Mouse (Mus musculus) heart, postnatal 0 days (tissue): ENCODE measurements around the gene Fxyd3. TPM values are rescaled to one million over a fixed set of nuclear protein-coding genes. Genes with fewer than 3 reads are reported as not detected.

Experiments
- ATAC-seq: fragments of 200-750 bp; cut with Nextera tagmentation; 2 replicates; pipeline ENCODE4 v1.8.0; 2017; ENCODE audit warnings: low read depth, moderate number of reproducible peaks, moderate library complexity; ENCODE audit not compliant: insufficient read depth
- DNase-seq: peaks from one replicate; pipeline ENCODE4 v3.0.0-alpha.2; 2016; ENCODE audit warnings: low spot score
- H3K27ac ChIP-seq: fragments of 300-500 bp; sonication (generic); 2 replicates; pipeline ENCODE4 v1.5.1; 2014; ENCODE audit warnings: low read depth, mild to moderate bottlenecking
- H3K27me3 ChIP-seq: fragments of 300-500 bp; sonication (generic); 2 replicates; pipeline ENCODE4 v1.6.1; 2014; ENCODE audit warnings: low read length, mixed read lengths; ENCODE audit not compliant: control insufficient read depth, insufficient read depth
- H3K36me3 ChIP-seq: fragments of 300-500 bp; sonication (generic); replicated peaks from 2 replicates; pipeline ENCODE4 v1.6.1; 2014; ENCODE audit warnings: low read length, mixed read lengths; ENCODE audit not compliant: control insufficient read depth, insufficient read depth
- H3K4me1 ChIP-seq: fragments of 300-500 bp; sonication (generic); 2 replicates; pipeline ENCODE4 v1.6.1; 2014; ENCODE audit warnings: antibody characterized with exemption; ENCODE audit not compliant: control insufficient read depth, insufficient read depth
- H3K4me2 ChIP-seq: fragments of 300-500 bp; sonication (generic); 2 replicates; pipeline ENCODE4 v1.6.1; 2014; ENCODE audit warnings: low read depth, mild to moderate bottlenecking, low read length, moderate library complexity
- H3K4me3 ChIP-seq: fragments of 300-500 bp; sonication (generic); 2 replicates; pipeline ENCODE4 v1.5.1; 2014; ENCODE audit warnings: low read depth, low read length
- H3K9ac ChIP-seq: fragments of 300-500 bp; sonication (generic); replicated peaks from 2 replicates; pipeline ENCODE4 v1.6.1; 2014; ENCODE audit warnings: low read depth, low read length, mixed read lengths
- H3K9me3 ChIP-seq: fragments of 300-500 bp; sonication (generic); replicated peaks from 2 replicates; pipeline ENCODE4 v1.6.1; 2016; ENCODE audit warnings: low read length; ENCODE audit not compliant: control insufficient read depth
- CTCF ChIP-seq: IDR thresholded peaks from 2 replicates; pipeline ENCODE4 v1.5.1; 2016; ENCODE audit warnings: antibody characterized with exemption, control low read depth, low read depth
- EP300 ChIP-seq: IDR thresholded peaks from 2 replicates; pipeline ENCODE4 v1.6.1; 2016; ENCODE audit warnings: antibody characterized with exemption, low read depth
- WGBS: fragments of 180-500 bp; shearing (Covaris S2); extraction: QIAGEN DNeasy Blood & Tissue Kit; methylation state at CpG from one replicate; pipeline ENCODE4 v1.1.7; 2014; 5-methylcytosine and 5-hydroxymethylcytosine counted together
- polyA plus RNA-seq: library from polyadenylated mRNA; unstranded; fragments of >200 nt; fragmentation: Nextera tagmentation; extraction: Ambion mirVana; gene quantifications from 2 replicates; pipeline ENCODE4 v1.2.1, GENCODE M21; 2015
- total RNA-seq: library from RNA; depleted of rRNA; stranded (reverse); fragments of >200 nt; gene quantifications from 2 replicates; pipeline ENCODE4 v1.2.3, GENCODE M21; 2014; ENCODE audit warnings: low replicate concordance

The Fxyd3 gene
- total and polyA plus RNA-seq, 2 experiments from 2014 or later: 0.66 to 0.92 TPM

GRCm38 (mm10) chr7:31069491-31069890 lies 7.0 kb downstream of the Fxyd3 start:
- Histone ChIP-seq H3K27me3 (no peaks in the 10 kb centered on the region), H3K9me3 (no peaks in the 10 kb centered on the region), H3K27ac (no peak overlapping the region), H3K9ac (no peak overlapping the region), H3K4me3 (no peak overlapping the region), H3K36me3 (no peaks in the 10 kb centered on the region), H3K4me1 (no peaks in the 10 kb centered on the region), H3K4me2 (no peak overlapping the region)
- WGBS: 75% methylated on average over 14 of the region's 14 CpGs
- DNase-seq (no peak), ATAC-seq (no peak)
- no peak for TF ChIP-seq EP300
- no peak for TF ChIP-seq CTCF

GRCm38 (mm10) chr7:31067836-31068235 lies 8.7 kb downstream of the Fxyd3 start:
- H3K4me2 ChIP-seq: no peak overlapping the region
- H3K9me3 ChIP-seq: no peaks in the 10 kb centered on the region
- no peak for TF ChIP-seq EP300
- no peak for TF ChIP-seq CTCF
- H3K9ac ChIP-seq: no peak overlapping the region
- 30% methylated on average over 5 of the region's 5 CpGs for WGBS
- no peaks in the 10 kb centered on the region for H3K4me1 ChIP-seq
- H3K27me3 ChIP-seq: no peaks in the 10 kb centered on the region
- DNase-seq (no peak), ATAC-seq (no peak)
- H3K36me3 ChIP-seq: no peaks in the 10 kb centered on the region
- H3K27ac ChIP-seq: no peak overlapping the region
- H3K4me3 ChIP-seq: no peak overlapping the region

DNA sequence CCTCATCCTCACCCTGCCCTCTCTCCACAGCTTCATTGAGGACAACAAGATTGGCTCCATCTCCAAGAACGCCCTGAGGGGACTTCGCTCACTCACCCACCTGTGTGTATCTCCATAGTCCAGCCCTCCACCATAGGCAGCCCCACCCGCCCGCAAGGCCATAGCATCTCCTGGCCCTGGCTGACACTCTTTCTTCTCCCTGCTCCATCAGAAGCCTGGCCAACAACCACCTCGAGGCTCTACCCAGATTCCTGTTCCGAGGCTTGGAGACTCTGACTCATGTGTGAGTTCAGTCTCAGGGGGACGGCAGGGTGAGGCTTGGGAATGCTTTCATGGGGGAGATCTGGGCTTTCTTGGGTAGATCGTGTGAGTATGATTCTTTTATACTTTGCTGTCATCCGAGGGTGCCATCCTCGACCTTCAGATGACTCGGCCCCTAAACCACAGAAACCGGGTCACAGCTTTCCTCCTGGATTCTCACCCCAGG lies 13.4 kb downstream of the Fxyd3 start:
- H3K9ac ChIP-seq: no peak overlapping the region
- H3K4me2 ChIP-seq: no peak overlapping the region
- no peaks in the 10 kb centered on the region for H3K36me3 ChIP-seq
- no peak overlapping the region for H3K27ac ChIP-seq
- H3K4me1 ChIP-seq: no peaks in the 10 kb centered on the region
- DNase-seq (no peak), ATAC-seq (no peak)
- no peak overlapping the region for H3K4me3 ChIP-seq
- no peak for TF ChIP-seq EP300
- no peak for TF ChIP-seq CTCF
- H3K9me3 ChIP-seq: no peaks in the 10 kb centered on the region
- H3K27me3 ChIP-seq: no peaks in the 10 kb centered on the region
- 70% methylated on average over 12 of the region's 12 CpGs for WGBS

DNA sequence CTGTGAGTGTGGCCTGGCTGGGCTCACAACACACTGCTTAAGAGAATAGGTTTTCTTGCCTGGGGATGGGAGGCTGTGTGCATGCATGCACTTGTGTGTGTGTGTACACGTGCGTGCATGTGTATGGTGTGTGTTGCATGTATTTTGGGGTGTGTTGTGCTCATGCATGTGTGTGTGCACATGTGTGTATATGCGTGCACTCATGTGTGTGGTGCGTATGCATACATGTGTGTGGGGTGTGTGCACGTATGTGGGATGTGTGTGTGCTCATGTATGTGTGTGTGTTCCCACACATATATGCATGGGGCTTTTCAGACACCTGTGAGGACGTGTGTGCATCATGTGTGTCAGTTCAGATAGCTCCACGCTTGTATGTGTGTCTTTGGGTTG lies 15.9 kb downstream of the Fxyd3 start:
- Histone ChIP-seq H3K4me1 (no peaks in the 10 kb centered on the region), H3K9me3 (no peaks in the 10 kb centered on the region), H3K27ac (no peak overlapping the region), H3K36me3 (no peaks in the 10 kb centered on the region), H3K4me3 (no peak overlapping the region), H3K27me3 (no peaks in the 10 kb centered on the region), H3K9ac (no peak overlapping the region), H3K4me2 (no peak overlapping the region)
- WGBS: 87% methylated on average over 7 of the region's 7 CpGs
- TF ChIP-seq EP300 (no peak), CTCF (no peak)
- DNase-seq (no peak), ATAC-seq (no peak)

GRCm38 (mm10) chr7:31059919-31060620 lies 16.4 kb downstream of the Fxyd3 start:
- DNase-seq (no peak), ATAC-seq (no peak)
- Histone ChIP-seq H3K9me3 (no peaks in the 10 kb centered on the region), H3K4me1 (no peaks in the 10 kb centered on the region), H3K27me3 (no peaks in the 10 kb centered on the region), H3K4me3 (no peak overlapping the region), H3K9ac (no peak overlapping the region), H3K4me2 (no peak overlapping the region), H3K27ac (no peak overlapping the region), H3K36me3 (no peaks in the 10 kb centered on the region)
- 69% methylated on average over 11 of the region's 11 CpGs for WGBS
- TF ChIP-seq CTCF (no peak), EP300 (no peak)

DNA sequence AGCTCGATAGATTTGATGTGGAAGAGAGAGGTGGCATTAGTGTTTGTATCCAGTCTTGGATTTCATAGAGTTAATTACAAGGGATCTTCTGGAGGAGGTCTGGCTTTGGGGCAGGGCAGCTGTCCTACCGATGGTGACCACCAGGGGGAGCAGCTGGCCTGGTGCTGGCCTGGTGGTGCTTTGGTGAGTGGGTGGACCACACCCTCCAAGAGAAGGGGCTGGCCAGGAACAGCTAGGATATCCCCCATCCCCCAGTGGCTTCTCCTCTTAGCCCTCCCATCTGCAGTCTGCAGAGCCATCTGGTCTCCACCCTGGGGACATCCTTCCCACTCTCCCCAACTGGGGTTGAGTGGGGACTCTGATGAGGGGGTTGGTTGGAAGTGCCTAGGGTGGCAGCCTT lies 17.4 kb downstream of the Fxyd3 start, which contains the start of gene Lgi4:
Lgi4 (plus strand) TSS at position 235 of the 400 bp plus-strand sequence.
- ATAC-seq (no peak), DNase-seq (peak; percentile 46)
- Histone ChIP-seq H3K27ac (no peak within 1 kb of the TSS), H3K4me2 (no peak within 1 kb of the TSS), H3K9ac (no peak within 1 kb of the TSS), H3K27me3 (no peaks in the 10 kb centered on the region), H3K36me3 (no peaks in the 10 kb centered on the region), H3K4me1 (no peaks in the 10 kb centered on the region), H3K9me3 (no peaks in the 10 kb centered on the region), H3K4me3 (no peak within 1 kb of the TSS)
- TF ChIP-seq EP300 (no peak), CTCF (peak; percentile 94)
- 6% methylated on average over 2 of the region's 2 CpGs for WGBS
